Mouse (Mus musculus) embryo, embryonic 10.5 days (tissue): ENCODE data around the gene Dclre1b.
"Not testable (repeated sequence)": the region's sequence is repeated elsewhere in the genome, so short reads cannot be mapped to it uniquely, and the experiment has no call there.

Source experiments
- DNase-seq: peaks from one replicate; pipeline ENCODE4 v3.0.0-alpha.2; 2015; ENCODE audit warnings: low spot score

Dclre1b gene

DNA sequence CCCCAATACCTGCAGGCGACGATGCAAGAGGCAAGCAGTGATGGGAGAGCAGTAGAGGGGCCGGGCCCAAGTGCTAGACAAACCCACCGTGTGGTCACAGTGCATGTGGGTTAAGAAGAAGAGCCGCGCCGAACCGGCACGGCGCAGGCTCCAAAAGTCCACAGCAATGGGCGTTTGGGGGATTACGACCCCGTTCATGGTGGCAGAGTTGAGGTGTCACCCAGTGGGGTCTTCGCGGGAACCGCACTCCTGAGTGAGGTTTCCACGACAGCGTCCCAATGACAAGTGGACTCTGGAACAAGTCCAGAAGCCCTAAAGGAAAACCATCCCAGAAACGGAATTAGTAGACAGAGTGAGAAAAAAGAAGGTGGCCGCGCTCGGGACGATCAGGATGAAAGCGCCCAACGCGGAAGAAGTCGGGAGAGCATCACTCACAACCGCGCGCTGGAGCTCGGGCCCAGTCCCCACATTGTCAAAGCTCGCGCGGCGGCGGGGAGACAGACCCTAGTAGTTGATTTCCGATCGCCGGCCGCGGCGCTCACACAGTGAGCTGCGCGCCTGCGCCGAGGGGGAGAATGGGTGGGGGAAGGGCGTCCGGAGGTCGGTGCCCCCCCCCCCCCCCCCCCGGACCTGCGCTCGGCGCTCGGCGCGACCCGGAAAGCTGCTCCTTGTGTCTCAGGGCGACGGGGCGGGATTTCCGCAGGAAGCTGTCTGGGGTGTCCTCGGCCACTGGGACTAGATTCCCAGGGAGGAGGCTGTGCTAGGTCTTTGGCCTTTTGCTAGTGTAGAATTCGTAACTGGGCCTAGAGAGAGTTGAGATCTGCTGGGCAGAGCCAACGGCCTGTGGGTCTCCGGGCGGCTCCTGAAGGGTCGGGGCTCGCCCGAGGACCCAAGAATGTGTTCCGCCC lies at the start of gene Dclre1b, which contains the start of the genes Ap4b1 and Gm43064:
Gene Dclre1b, minus strand, starts transcription at position 554 of the 908 bp plus-strand sequence.
Gene Ap4b1, plus strand, starts transcription at position 630 of the 908 bp plus-strand sequence.
Gene Gm43064, plus strand, starts transcription at position 683 of the 908 bp plus-strand sequence.
- peak; percentile 97 for DNase-seq

- no peak for DNase-seq
Observed at GRCm38 (mm10) chr3:103857977-103858563, 48.8 kb upstream of the Dclre1b start.

DNA sequence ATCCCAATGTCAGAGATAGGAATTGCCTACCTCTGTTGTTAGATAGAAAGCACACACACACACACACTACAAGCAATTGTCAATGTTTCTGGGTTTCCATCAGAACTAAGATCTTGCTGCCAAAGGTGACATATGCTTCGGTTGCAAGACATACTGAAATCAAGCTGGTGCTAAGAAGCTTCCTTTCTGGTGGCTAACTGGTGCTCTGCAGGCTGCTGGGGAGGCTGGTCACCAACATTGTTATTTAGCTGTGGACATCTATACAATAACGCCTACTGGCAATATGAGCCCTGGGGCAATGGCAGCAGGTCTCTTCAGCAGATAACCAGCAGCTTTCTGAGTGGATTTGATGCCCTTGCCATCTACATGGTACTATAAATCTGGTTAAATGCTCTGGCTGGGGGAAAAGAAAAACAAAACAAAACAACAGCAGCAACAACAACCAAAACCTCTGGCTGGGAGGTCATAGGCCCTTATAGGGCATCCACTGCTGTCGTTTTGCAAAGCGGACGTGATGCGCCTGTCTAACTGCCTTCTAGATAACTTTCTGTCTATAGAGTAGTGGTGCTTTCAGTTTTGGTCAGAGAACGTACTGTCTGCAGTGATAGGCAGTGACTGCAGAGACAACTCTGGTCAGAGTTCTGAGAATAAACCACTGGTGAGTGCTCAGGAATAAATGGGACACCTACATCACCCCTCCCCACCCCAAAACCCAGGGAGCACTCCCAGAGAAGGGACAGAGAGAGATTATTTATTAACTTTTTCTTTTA lies 48.0 kb upstream of the Dclre1b start:
- DNase-seq: no peak

DNA sequence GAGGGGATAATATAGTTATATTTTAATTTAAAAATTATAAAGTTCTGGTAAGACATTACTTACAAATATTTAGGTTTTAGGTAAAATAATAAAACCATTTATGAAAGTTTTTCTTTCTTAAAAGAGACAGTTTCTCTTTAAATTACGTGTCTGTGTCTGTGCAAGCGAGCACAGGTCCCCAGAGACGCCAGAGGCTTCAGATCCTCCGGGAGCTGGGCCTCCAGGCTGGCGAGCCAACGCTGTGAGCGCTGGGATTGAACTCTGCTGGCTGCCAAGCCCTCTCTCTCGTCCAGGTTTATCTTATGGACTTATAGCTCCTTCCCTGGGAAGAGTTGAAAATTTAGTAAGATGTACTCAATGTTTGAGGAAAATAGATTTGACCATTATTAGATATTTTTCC lies 44.6 kb upstream of the Dclre1b start:
- no peak for DNase-seq

DNA sequence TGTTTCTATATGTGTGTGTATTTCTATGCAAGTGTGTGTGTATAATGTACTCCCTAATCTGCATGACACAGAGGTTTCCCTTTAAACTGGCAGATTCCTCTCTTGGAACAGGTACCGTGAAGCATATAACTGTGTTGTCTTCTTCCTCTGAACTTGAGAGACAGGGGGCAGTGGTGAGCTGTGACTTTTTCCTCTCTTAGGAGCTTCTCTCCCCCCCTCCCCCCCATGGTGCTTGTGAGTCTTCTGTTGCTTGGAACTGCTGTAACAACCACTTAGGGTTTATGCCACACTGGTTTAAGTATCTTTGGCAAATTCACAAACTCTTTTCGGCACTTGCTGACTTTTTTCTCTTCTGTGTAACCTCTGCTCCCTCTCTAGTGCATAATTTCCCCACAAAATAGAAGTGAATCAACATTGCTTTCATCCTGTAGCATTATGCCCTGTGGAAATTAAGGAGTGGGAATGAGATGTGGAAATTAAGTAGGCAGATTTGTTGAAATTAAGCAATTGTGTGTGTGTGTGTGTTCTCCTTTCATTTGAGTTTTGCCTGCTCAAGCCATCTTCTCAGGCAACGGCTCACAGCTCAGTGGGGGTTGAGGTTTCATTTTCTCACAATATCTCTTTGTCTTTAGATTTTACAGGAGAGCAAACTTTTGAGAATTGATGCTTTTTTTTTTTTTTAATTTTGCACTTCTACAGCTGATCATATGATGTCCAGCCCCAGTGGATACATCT lies 43.5 kb upstream of the Dclre1b start:
- peak; percentile 46 for DNase-seq

DNA sequence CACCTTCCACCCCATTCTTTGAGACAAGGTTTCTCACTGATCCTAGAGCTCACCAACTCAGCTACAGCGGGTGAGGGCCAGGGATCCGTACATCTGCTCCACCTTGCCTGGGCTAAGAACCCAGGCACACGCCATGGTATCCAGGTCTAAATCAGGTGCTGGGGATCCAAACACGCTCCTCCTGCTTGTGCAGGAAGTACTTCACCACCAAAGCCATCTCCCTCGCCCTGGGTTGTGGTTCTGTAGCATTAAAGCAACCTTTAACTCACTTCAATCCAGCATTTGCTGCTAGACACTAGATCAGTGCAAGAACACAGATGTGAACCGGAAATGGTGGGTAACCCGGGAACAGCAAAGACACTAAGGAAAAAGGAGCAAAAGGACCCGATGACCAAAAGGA lies 42.6 kb upstream of the Dclre1b start:
- DNase-seq: no peak

- no peak for DNase-seq
Observed at GRCm38 (mm10) chr3:103851481-103851880, 42.2 kb upstream of the Dclre1b start.

GRCm38 (mm10) chr3:103850644-103851363 lies 41.6 kb upstream of the Dclre1b start:
- no peak for DNase-seq

DNA sequence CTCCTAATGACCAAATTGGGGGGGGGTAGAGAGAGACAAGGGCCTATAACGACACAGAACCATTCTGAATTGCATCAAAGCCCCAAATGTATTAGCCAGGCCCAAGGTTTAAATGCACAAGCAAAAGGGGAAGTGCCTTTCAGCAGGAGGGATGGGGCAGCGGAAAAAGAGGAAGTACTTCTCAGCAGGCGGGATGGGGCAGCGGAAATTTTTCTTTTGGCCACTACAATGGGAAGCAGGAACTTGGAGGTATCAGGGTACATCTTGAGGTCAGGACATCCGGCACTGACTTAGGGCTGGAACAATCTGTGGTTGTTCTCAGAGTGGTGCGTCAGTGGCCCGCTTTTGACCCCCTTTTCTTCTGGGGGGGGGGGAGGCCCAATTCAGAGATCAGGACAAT lies 31.7 kb upstream of the Dclre1b start:
- not testable (repeated sequence) for DNase-seq

- DNase-seq: not testable (repeated sequence)
Observed at GRCm38 (mm10) chr3:103840195-103840594, 31.0 kb upstream of the Dclre1b start.

DNA sequence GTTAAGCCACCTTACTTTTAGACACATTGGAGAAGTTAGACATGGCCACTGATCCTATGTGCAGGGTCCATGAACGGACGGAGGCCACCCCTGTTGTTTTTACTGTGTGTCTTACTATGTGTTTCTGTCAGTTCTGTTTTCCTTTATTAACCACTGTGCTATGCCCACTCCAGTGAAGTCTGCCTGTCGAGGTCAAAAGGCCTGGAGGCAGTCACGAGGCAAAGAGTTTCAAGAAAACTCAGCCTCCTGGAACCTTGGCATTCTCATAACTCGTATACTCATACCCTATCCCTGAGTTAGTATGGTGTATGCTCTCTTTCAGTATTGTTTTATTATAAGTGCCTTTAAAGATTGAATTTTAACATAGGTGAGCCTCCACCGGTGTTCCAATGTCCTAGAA lies 30.5 kb upstream of the Dclre1b start:
- no peak for DNase-seq

- no peak for DNase-seq
Observed at GRCm38 (mm10) chr3:103836453-103836852, 27.2 kb upstream of the Dclre1b start.

- no peak for DNase-seq
Observed at GRCm38 (mm10) chr3:103835951-103836310, 26.7 kb upstream of the Dclre1b start.

GRCm38 (mm10) chr3:103835272-103835950 lies 26.2 kb upstream of the Dclre1b start:
- DNase-seq: no peak

DNA sequence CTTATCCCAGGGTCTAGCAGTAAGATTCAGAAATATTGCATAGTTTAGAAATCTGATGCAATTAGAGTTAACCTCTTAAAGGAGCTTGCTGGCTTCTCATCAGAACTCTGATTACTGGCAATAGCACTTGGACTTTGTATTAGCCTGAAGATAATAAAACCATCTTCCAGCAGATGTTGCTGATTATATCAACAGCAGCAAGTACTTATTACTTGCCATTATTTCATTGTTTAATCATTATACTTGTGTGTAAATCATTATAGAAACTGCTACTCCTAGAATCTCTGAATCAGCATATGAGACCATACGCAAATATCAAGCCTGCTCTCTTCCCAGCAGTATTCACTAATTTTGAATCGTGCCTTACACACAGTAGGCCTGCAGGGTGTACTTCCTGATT lies 24.8 kb upstream of the Dclre1b start:
- DNase-seq: no peak

GRCm38 (mm10) chr3:103832426-103832825 lies 23.2 kb upstream of the Dclre1b start, which contains the start of gene Bcl2l15:
Gene Bcl2l15 (plus strand): TSS chr3:103832601.
- DNase-seq: no peak

- no peak for DNase-seq
Observed at GRCm38 (mm10) chr3:103831146-103831545, 21.9 kb upstream of the Dclre1b start.

- not testable (repeated sequence) for DNase-seq
Observed at GRCm38 (mm10) chr3:103830681-103831080, 21.4 kb upstream of the Dclre1b start.

GRCm38 (mm10) chr3:103829036-103829435 lies 19.8 kb upstream of the Dclre1b start:
- no peak for DNase-seq

DNA sequence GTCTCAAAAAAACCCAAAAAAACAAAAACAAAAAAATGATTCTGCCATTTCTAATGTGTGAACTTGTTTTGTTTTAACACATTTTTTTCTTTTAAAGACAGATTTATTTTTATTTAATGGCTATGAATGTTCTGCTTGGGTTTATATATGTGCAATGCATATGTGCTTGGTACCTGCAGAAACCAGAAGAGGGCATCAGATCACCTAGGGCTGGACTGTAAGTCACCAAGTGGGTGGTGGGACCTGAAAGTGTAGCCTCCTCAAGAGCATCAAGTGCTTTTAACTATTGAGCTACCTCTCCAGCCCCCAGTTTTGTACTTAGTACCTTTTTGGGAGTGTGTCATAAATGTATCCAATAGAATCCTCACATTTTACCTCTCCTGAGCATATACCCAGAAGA lies 18.3 kb upstream of the Dclre1b start:
- DNase-seq: no peak
